ENCODE assay signal across 13 mouse cellular contexts in genomic region chr11:114628032-114628431, GRCm38 (mm10). TPM values are rescaled to one million over a fixed set of nuclear protein-coding genes. Genes with fewer than 3 reads are reported as not detected.
DNase-seq lines count a peak whose midpoint lies in the region; TF ChIP-seq lines count a peak whose summit lies in the region.
"Had no signal": no experiment of that assay in that cellular context is flagged by ENCODE, and none has a peak within 500 bp of the region (broad histone marks: within the 10 kb centered on the region; RNA-seq: fewer than 3 reads in every experiment).

No protein-coding gene starts in this region.

- peak; percentile 46 for TF ChIP-seq CTCF in left cerebral cortex, adult 2 months (IDR thresholded peaks at IDR 0.05)

- no peak overlapping the region for H3K4me3 ChIP-seq in left cerebral cortex, adult 2 months
- H3K4me3 ChIP-seq: heart, embryonic 15.5 days; megakaryocyte, embryonic 14.5 days had no signal

- intact Hi-C loops in left cerebral cortex, adult 2 months (cut with DNase I) = no loop called here
- intact Hi-C loops in left cerebral cortex, postnatal 14 days (cut with DNase I) = no loop called here
- intact Hi-C loops in left cerebral cortex, postnatal 10 days (cut with DNase I) = no loop called here

- DNase-seq in embryo, embryonic 10.5 days (ENCODE audit: low spot score) = peak; percentile 32
- DNase-seq in embryo, embryonic 11 days = no peak
- no peak for DNase-seq in left cerebral cortex, adult 2 months (ENCODE audit: extremely low spot score in 1 of 2, low spot score in 2 of 2)
- DNase-seq in left cerebral cortex, postnatal 14 days (ENCODE audit: low spot score in 2 of 2) = no peak
- DNase-seq in A20 (ENCODE audit: low read depth, low spot score) = peak; percentile 42
- peak; percentile 50 for DNase-seq in forelimb bud, embryonic 11.5 days (ENCODE audit: low read depth, low spot score)
- no peak for DNase-seq in left cerebral cortex, postnatal 10 days (ENCODE audit: extremely low spot score in 1 of 2, low spot score in 2 of 2)
- no peak for DNase-seq in Muller cell, postnatal 12 days (ENCODE audit: inconsistent ontology term)
- DNase-seq: adrenal gland, adult 2 months; cerebellum, adult 8-10 months; spleen, adult 18-20 months had no signal

- H3K27ac ChIP-seq in left cerebral cortex, adult 2 months = no peak overlapping the region
- H3K27ac ChIP-seq: heart, embryonic 15.5 days had no signal

RNA-seq across cellular contexts. Expression of gene Rpl38, which starts 40.3 kb away (rescaled TPM):
- 100 to 1,000 TPM; 817 to 866 TPM for total RNA-seq in left cerebral cortex, adult 2 months (2021)
- 100 to 1,000 TPM; 737 to 799 TPM for total RNA-seq in left cerebral cortex, postnatal 14 days (2021)
- total RNA-seq in left cerebral cortex, postnatal 10 days (2021) = 100 to 1,000 TPM; 902 to 927 TPM

RNA-seq across cellular contexts. Expression of gene Ttyh2, which starts 47.2 kb away (rescaled TPM):
- 10 to 100 TPM; 18.5 to 18.6 TPM for total RNA-seq in left cerebral cortex, adult 2 months (2021)
- total RNA-seq in left cerebral cortex, postnatal 14 days (2021) = 10 to 100 TPM; 24.0 to 24.6 TPM
- 10 to 100 TPM; 21.7 TPM for total RNA-seq in left cerebral cortex, postnatal 10 days (2021)

Comparison
In these comparisons a context has a peak if more than half of its experiments do, and no peak if none do; other contexts are left out.
1. DNase-seq: peak in embryo, embryonic 10.5 days (single experiment), A20 (single experiment) and forelimb bud, embryonic 11.5 days (single experiment); none in embryo, embryonic 11 days (single experiment), left cerebral cortex, adult 2 months (0 of 2), left cerebral cortex, postnatal 14 days (0 of 2), left cerebral cortex, postnatal 10 days (0 of 2) and Muller cell, postnatal 12 days (single experiment).